Mouse (Mus musculus): ENCODE results near the gene Trim26.
"Not testable (repeated sequence)": the region's sequence is repeated elsewhere in the genome, so short reads cannot be mapped to it uniquely, and the experiment has no call there.

The Trim26 gene

GRCm38 (mm10) chr17:36851200-36851599 lies 14.3 kb downstream of the Trim26 start:
- DNase-seq (ENCODE audit: low spot score) = no peak

DNA sequence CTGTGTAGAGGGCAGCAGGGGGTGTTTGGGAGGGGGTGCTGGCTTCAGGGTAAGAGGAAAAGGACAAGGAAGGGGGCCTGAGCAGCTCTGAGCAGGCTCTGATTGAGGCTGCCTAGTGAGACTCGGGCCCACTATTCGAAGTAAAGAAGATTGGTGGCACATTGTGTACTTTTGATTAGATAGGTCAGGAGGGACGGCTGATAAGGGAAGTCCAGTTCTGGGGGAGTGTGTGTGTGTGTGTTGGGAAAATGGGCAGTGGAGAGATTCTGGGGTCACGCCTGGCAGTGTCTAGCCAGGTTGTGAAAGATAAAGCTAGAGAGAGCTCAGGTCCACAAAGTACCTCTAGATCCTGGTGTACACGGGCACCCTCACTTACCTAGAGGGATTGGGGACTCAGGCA lies 14.7 kb downstream of the Trim26 start:
- no peak for DNase-seq (ENCODE audit: low spot score)

DNA sequence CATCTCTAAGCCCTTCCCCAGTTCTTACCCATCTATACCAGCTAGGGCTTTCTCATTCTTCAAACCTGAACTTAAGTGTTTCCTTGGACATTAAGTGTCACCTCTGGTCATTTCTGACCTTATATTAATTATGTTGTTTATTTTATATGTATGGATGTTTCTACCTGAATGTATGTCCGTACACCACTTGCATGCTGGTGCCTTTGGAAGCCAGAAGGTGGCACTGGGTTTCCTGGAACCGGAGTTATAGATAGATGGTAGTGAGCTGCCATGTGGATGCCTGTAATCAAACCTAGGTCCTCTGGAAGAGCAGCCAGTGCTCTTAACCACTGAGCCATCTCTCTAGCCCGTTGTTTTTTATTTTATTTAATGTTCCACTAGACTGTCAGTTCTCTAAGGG lies 18.6 kb downstream of the Trim26 start:
- DNase-seq (ENCODE audit: low spot score) = no peak

DNA sequence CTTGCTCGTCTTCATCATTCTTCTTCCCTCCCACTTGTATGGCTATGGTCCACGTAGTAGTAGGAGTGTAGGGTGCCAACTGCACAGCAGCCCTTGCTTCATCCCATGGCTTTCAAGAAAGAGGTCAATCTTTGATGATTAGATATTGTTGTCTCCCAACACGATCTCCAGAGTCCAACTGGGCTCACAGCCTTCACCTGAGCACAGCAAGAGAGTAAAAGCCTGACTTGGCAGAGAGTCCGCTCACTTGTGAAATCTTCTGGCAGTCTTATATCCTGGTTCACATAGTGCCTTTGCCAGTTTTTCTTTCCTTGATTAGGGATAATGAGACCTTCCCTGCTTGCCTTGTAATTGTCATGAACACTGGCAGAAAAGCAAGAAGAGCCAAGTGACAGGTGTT lies 19.3 kb downstream of the Trim26 start:
- no peak for DNase-seq (ENCODE audit: low spot score)

- no peak for DNase-seq (ENCODE audit: low spot score)
Observed at GRCm38 (mm10) chr17:36858181-36858580, 21.2 kb downstream of the Trim26 start.

GRCm38 (mm10) chr17:36861680-36862079 lies 24.7 kb downstream of the Trim26 start:
- no peak for DNase-seq (ENCODE audit: low spot score)

DNA sequence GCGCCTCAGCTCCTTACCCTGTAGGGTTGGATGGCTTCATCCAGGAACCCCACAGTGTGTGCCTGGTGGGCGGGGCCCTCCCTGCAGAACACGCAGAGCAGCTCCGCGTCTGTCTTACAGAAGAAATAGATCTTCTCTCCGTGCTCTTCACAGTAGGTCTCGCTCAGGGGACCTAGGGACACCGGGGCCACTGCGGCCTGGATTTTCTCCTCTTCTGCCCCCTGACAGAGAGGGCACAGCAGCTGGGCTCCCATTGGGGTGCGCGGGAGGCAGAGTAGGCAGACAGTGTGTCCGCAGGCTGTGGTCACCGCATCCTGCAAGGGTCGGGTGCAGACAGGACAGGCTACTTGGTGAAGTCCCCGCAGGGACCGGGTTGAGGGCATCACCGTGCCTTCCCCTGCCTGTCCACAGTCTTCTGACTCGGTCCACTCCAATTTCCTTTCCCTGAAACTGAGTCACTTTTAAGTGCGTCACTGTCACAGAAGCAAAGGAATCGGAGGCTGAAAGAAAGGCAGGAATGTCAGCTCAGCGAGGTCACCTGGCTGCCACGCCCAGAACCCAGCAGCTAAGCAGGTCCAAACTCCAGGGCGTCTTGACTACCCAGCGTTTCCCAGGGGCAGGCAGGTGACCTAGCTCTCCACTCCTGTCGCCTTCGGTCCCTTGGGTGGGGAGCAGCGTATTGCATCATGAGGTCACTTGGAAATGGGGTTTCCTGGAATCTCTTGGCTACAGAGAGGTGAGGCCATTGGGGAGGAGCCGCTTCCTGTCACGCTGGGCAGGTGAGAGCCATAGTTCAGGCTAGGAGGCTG lies 30.0 kb downstream of the Trim26 start, which contains the start of gene Trim15:
Gene Trim15 (minus strand): TSS at position 492 of the 809 bp plus-strand sequence.
- no peak for DNase-seq (ENCODE audit: low spot score)

GRCm38 (mm10) chr17:36868836-36869235 lies 31.9 kb downstream of the Trim26 start:
- DNase-seq (ENCODE audit: low spot score) = no peak

DNA sequence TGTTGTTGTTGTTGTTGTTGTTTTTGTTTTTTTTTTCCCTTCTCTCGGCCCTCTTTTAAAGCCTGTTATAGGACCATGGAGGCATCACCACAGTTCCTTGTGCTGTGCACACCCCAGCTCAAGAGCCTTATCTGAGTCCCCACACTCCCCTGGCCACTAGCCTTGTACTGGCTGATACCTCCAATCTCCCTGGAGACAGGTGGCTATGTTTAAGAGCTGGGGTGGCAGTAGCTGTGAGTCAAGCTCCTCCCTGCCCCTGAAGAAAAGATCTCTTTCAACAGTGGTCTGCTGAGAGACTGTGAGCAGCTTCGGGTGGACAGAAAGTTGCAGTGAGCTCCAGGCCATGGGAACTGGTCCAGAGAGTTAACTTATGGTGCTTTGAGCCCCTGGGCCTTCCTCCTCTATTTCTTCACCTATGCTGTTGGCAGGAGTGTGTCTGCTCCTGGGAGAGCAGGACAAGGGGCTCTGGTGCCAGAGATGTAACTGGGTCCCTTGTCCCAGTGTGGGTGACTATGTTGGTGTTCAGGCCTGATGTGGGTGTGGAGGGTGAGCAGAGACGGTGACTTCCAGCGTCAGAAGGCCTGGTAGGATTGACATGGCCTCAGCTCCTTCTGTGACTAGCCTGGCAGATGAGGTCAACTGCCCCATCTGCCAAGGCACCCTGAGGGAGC lies 32.5 kb downstream of the Trim26 start, which contains the start of gene Trim10:
Gene Trim10 (plus strand): TSS at position 291 of the 671 bp plus-strand sequence.
- no peak for DNase-seq (ENCODE audit: low spot score)

DNA sequence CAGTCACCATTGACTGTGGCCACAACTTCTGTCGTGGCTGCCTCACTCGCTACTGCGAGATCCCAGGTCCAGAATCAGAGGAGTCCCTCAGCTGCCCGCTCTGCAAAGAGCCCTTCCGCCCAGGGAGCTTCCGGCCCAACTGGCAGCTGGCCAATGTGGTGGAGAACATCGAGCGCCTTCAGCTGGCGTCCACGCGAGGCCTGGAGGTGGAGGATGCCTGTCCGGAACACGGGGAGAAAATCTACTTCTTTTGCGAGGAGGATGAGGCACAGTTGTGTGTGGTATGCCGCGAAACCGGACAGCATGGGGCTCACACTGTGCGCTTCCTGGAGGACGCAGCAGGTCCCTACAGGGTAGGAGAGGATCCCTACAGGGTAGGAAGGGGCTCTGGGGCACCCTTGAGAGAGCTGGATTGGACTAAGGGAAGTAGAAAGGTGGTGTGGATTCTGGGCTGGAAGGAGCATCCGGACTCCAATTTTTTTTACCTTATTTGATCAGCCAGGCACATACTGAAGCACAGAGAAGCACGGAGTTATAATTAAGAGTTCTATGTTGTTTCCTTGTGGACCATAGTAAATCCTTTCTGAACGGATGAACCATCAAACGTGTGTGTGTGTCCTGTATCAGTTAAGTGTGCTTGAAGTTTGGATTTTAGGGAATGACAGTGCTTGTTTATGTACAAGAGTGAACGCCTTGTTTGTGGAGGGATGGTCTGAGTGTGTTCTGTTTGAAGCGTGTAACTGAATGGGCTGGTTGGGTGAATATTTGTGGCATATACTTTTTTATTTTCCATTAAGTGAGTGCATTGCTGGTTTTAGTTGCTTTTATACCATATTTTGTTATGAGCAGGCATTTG lies 33.2 kb downstream of the Trim26 start:
- DNase-seq (ENCODE audit: low spot score) = no peak

DNA sequence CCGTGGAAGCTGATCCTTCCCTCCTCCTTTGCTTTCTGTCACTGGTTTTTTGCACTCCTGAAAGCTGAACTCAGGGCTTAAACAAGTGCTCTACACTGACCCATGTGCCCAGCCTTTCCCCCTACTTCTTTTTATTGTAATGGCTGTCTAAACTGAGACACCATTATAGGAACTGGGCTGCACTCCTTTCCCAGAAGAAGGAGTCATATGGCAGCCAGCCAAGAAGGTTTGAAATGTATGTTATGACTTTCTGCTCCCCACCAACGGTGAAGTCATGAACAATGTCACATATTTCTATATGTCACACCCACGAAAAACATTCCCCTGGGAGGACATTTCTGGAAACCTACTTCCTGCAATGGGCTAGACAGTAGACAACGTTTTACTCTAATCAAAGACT lies 37.7 kb downstream of the Trim26 start:
- no peak for DNase-seq (ENCODE audit: low spot score)

- no peak for DNase-seq (ENCODE audit: low spot score)
Observed at GRCm38 (mm10) chr17:36883350-36883749, 46.4 kb downstream of the Trim26 start.

GRCm38 (mm10) chr17:36885132-36885790 lies 48.3 kb downstream of the Trim26 start:
- DNase-seq (ENCODE audit: low spot score) = no peak

GRCm38 (mm10) chr17:36890073-36890903 lies 53.4 kb downstream of the Trim26 start, which contains the start of gene Trim40:
TSS of gene Trim40 (minus strand) at chr17:36890123.
- no peak for DNase-seq (ENCODE audit: low spot score)

DNA sequence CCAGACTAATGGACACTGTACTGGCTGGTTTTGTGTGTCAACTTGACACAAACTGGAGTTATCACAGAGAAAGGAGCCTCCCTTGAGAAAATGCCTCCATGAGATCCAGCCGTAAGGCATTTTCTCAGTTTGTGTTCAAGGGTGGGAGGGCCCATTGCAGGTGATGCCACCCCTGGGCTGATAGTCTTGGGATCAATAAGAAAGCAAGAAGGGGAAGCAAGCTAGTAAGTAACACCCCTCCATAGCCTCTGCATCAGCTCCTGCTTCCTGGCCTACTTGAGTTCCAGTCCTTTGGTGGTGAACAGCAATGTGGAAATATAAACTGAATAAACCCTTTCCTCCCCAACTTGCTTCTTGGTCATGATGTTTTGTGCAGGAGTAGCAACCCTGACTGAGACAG lies 54.6 kb downstream of the Trim26 start:
- DNase-seq (ENCODE audit: low spot score) = not testable (repeated sequence)

DNA sequence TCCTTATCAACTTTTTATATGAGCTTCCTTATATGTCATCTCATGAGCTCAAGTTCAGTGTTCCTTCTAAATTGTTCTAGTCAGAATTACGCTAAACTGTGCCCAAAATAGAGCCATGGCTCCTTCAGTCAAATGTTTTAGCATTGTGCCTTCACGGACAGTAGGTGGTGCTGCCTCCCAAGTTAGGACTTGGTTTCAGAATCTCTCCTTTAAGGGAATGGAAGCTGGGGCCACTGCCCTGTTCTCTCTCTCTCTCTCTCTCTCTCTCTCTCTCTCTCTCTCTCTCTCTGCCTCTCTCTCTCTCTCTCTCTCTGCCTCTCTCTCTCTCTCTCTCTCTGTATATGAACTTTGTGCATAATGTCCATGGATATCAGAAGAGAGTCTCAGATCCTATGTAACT lies 55.4 kb downstream of the Trim26 start:
- no peak for DNase-seq (ENCODE audit: low spot score)

GRCm38 (mm10) chr17:36893387-36893786 lies 56.5 kb downstream of the Trim26 start:
- DNase-seq (ENCODE audit: low spot score) = no peak

DNA sequence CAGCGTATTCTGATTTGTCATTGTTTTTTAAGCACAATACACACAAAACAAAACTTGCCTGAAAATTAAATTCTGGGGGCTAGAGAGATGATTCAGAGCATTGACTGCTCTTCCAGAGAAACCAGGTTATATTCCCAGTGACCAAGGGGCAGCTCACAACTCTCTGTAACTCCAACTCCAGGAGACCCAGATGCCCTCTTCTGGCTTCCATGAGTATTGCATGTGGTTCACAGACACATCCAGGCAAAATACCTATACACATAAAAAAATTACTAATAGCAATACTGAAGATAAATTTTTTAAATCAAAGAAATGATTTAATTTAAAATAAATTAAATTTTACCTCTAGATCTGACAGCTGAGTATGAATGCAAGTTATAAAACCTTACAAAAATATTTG lies 59.6 kb downstream of the Trim26 start:
- DNase-seq (ENCODE audit: low spot score) = no peak

- DNase-seq (ENCODE audit: low spot score) = no peak
Observed at GRCm38 (mm10) chr17:36897065-36897464, 60.1 kb downstream of the Trim26 start.

DNA sequence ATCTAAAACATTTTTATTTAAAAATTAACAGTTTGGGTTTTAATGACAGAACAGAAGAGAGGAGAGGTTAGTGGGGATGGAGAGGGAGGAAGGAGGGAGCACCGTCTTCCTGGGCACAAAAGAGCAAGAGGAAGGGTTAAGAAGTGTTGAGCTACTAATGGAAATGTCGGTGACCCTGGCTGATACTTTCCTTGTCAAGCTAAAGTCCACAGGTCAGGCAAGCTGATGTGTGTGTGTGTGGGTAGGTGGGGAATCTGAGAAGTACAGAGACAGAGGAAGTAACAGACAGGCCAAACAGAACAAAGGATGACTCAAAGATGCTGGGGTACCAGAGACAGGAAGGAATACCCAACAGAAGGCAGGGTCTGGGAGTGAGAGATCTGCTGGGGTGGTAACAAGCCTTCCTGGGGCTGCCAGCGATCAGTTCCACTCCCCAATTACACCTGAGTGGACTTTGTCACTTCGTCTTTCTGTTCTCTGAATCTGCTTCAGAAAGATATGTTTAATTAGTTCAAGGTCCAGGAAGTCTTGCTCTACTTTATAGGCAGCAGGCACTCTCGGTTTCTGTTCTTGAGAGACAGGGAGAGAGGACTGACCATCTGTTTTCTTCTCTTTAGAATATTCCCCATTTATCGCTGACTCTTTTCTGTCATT lies 60.7 kb downstream of the Trim26 start, which contains the start of gene Trim31:
Gene Trim31 (plus strand): TSS at position 567 of the 654 bp plus-strand sequence.
- no peak for DNase-seq (ENCODE audit: low spot score)

All from ovary, postnatal 10 days (tissue).